Mouse (Mus musculus) granulocyte monocyte progenitor cell, adult 5-6 weeks (primary cell): ENCODE data around the gene Dnmt3l. TPM values are rescaled to one million over a fixed set of nuclear protein-coding genes. Genes with fewer than 3 reads are reported as not detected.
"Not testable (repeated sequence)": the region's sequence is repeated elsewhere in the genome, so short reads cannot be mapped to it uniquely, and the experiment has no call there.

Source experiments
- ATAC-seq: replicated peaks from 2 replicates; pipeline ENCODE4 v1.8.0; 2016; ENCODE audit warnings: mild to moderate bottlenecking, moderate TSS enrichment, inconsistent platforms; ENCODE audit not compliant: poor library complexity, severe bottlenecking
- total RNA-seq, 2 experiments: library from RNA; stranded (forward) in 1 of 2; stranded (reverse) in 1 of 2; fragments of 200-712, 200-1000 nt in 1 of 2; fragments of >200 nt in 1 of 2; fragmentation: Nextera tagmentation in 1 of 2; gene quantifications; 2 replicates each; pipeline ENCODE4 v1.2.3; 2014 to 2017

Dnmt3l gene
- 0.45 TPM in 1 of 2 replicates, not detected in the other for total RNA-seq (2014; fragmentation: Nextera tagmentation)
- 0.67 and 1.6 TPM in 2 replicates for total RNA-seq (2017)

DNA sequence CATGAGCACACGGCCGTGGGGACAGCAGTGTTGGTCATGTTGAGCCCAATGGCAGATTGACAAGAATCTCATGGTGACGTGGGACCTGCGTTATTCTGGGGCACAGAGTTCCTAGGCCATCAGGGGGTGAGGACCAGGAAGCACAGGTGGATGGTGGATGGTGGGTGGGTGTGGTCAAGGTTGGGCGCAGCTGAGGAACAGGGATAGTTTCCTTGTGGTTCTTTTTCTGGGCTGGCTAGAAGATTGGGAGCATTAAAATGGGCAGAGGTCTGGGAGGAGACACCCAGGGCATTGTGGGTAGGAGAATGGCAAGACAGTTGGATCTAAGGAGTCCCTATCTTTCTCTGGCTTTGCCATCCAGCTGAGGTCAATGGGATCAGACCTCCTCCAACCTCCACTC, at the start of gene Dnmt3l:
Gene Dnmt3l, plus strand, starts transcription at position 301 of the 400 bp plus-strand sequence.
- no peak for ATAC-seq

GRCm38 (mm10) chr10:77995639-77996038, 46.1 kb upstream of the Dnmt3l start:
- ATAC-seq, result no peak

DNA sequence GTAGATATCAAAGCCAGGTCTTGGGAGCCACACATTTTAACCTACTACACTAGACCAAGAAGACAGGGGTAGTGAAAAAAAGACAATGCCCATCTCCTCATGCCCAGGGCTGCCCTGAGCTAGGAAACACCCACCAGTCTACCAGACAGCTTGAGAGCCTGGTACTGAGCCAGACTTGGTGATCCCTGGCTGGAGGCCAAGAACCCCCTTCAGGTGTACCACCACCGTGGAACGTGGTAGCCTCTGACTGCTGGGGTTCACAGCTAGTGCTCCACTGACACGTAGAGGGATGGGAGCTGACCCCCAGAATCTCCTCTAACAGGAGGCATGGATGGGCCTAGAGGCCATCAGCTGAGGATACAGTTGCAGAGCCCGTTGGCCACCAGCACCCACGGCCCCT, 41.5 kb upstream of the Dnmt3l start:
- ATAC-seq, result no peak

DNA sequence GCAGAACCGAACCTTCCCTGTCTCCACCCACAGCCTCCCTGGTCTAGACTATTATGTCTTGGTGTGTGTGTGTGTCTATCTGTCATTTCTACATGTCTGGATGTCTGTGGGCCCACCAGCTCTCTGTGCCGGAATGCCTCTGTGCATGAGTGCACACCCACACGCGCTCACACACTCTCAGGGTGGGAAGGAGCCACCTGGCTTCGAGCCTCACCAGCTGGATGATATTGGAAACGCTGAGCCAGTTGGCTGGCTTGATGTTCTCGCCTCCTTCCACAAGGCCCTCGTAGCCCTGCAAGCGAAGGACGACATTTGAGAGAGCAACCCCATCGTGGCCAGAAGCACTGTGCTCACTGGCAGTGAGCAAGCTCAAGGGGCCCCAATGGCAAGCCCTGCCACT, 40.0 kb upstream of the Dnmt3l start:
- ATAC-seq, result no peak

GRCm38 (mm10) chr10:78002316-78002715, 39.4 kb upstream of the Dnmt3l start:
- ATAC-seq, result no peak

- ATAC-seq, result no peak
These were observed 37.2 kb upstream of the Dnmt3l start for GRCm38 (mm10) chr10:78004479-78005100.

GRCm38 (mm10) chr10:78005791-78006438, 35.8 kb upstream of the Dnmt3l start:
- no peak for ATAC-seq

GRCm38 (mm10) chr10:78007203-78007602, 34.5 kb upstream of the Dnmt3l start:
- ATAC-seq, result no peak

DNA sequence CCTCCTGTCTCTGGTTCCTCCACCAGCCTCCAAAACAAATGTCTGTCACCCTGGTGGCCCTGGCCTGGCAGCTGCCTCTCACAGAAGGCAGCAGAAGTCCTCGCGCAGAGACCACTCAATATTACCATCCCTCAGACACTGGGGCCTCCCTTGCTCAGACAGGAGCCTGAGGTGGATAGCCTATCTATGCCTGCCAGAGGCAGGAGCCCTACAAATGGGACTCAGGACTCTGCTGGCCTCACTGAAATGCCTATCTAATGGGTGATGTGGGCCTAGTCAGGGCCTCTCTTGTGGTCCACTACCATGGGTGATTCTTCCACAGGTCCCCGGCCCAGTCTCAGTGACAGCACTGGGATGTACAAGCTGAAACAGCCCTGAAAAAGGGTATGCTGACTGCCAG, 33.6 kb upstream of the Dnmt3l start:
- ATAC-seq, result no peak

DNA sequence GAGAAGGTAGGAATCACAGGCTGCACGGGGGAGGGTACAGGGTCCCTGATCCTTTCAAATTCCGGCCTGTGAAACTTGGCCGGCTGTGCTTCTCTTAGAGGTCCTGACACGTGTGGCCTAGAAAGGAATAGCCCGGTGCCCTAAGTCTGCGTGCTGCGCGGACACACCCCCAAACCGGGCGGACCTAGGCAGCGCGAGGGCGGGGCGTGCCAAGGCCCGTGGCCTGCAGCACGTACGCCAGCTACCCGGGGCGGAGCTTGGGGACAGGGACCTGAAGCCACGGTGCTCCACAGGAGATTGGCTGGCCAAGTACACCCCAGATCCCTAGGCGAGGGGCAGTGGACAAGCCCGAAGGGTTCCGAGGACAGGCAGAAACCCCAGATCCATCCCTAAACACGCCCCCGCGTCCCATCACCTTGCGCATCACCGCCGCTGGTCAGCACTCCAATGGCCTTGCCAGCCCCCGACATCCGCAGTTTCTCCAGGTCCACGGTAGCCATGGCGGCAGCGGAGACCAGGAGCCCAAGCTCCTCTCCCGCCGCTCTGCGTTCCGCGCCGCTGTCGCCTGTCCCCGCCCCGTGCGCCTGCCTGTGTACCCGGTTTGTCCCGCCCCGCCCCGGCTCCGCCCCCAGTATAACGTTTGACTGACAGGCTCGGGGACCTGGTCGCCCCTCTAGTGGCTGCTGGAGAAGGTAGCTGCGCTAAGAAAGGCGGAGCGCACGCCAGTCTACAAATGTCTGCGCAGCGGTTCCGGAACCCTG, 32.4 kb upstream of the Dnmt3l start:
- ATAC-seq, result peak; percentile 87

DNA sequence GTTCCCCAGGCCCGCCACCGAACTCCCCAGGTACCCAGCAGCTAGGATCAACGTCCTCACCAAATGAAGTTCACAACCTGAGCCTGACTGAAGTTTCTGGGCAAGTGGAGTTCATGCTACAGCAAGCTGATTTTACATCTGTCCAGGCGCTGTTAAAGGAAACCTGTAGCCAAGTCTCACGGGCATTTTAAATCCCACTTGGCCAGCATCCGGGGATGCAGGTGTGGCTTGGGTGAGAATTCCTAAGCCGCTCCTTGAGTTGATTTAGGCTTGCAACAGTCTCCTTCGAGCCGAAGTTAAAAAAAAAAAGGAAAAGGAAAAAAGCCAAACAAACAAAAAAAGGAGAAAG, 31.8 kb upstream of the Dnmt3l start, which contains the start of gene Pfkl:
Gene Pfkl, minus strand, starts transcription at position 139 of the 349 bp plus-strand sequence.
- 0 out of 2 replicates have a peak, but pooled peaks have one; percentile 0 for ATAC-seq

DNA sequence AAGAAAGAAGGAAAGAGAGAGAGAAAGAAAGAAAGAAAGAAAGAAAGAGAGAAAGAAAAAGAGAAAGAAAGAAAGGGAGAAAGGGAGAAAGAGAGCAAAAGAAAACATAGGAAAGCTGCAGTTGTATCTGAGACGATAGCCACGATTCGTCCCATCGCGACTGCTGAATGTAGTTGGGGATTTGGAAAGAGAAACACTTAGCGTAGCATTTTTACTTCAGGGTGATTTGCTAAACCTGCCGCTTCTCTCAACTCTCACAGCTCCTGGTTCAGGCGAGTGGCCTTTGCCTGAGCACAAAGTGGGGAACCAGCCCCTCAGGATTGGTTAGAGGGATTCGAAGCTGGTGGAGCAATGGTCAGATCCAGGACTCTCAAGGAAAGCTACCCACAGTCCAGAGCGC, 31.4 kb upstream of the Dnmt3l start:
- ATAC-seq, result no peak

GRCm38 (mm10) chr10:78011116-78011515, 30.6 kb upstream of the Dnmt3l start:
- ATAC-seq, result not testable (repeated sequence)

DNA sequence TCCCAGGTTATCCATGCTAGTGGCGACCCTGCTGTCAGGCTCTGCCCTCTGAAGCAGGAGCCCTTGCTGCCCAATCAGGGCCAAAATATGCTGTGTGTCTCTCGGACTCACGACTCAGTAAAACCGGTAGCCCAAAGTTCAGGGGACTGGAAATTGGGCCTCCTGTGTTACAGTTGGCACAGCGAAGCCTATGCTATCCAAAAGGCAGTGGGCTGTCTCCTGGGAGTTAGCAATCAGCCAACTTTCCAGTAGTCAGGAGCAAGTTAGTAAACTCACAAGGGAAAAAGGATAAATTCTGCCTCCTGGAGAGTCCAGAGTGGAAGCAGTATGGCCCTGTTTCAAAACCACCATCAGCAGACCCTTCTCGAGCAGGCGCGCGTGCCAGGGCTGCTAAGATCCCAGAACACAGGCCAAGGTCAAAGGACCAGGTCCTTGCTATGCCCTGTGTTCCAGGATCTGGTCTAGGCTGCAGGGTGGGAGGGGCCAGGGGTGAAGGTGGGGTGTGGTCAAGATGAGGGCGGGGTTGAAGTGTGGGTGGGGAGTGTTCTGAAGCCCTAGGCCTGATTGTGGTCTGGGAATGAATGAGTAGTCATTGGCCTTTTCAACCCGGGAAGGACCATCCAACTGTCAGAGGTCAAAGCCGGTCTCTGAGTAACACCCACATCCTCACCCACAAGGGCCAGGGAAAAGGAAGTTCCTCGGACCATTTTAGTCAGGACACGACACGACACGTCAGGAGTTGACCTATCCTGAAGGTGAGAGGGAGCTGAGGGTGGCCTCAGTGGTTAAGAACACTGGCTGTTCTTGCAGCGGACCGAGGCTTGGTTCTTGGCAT, 28.9 kb upstream of the Dnmt3l start:
- ATAC-seq, result no peak

DNA sequence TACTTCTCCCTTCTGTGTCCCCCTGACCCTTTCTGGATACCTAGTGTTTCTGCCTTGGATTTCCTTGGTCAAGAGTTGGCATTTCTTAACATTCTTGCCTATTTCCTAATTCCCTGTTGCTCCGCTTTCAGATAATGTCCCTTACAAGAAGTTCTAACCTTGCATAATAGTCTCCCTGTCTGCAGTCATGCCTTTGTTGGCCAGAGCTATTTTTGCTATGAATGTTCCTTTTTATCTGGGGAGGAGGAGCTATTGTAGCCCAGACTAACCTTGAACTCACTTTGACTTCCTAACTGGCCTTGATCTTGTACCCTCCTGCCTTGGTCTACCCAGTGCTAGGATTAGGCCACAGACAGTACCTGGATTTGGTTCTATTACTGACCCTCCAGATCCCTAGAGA, 26.3 kb upstream of the Dnmt3l start:
- ATAC-seq, result peak; percentile 74

- ATAC-seq, result peak; percentile 36; the same call in 1 of the 2 replicates
These were observed 25.4 kb upstream of the Dnmt3l start for GRCm38 (mm10) chr10:78016366-78016765.

DNA sequence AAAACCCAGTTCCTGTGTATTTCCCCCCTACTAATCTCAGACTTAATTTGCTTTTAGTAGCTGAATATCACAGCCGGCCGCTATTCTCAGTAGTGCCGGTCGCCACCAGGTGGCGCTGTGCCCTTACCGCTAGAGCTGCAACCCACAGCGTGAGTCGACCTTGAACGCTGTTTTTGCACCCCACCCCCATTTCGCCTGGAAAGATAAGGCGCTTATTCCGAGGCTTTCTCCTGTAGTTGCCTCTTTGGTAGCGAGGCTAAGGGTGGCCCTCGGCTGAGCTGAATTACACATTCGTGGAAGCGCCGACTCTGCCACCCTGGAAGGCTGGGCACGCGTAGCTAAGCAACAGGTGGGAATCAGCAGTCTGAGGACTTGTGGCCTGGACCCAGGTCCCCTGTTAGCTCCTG, 22.9 kb upstream of the Dnmt3l start:
- ATAC-seq, result peak; percentile 69

GRCm38 (mm10) chr10:78019291-78019690, 22.5 kb upstream of the Dnmt3l start:
- ATAC-seq, result no peak

GRCm38 (mm10) chr10:78019984-78020383, 21.8 kb upstream of the Dnmt3l start:
- ATAC-seq, result not testable (repeated sequence)

- 0 out of 2 replicates have a peak, but pooled peaks have one; percentile 44 for ATAC-seq
These were observed 16.3 kb upstream of the Dnmt3l start for GRCm38 (mm10) chr10:78025453-78025852.
